Mouse (Mus musculus) hindbrain, embryonic 13.5 days (tissue): ENCODE data around the gene Krt8. TPM values are rescaled to one million over a fixed set of nuclear protein-coding genes. Genes with fewer than 3 reads are reported as not detected.

Experiments
- ATAC-seq: fragments of 200-750 bp; cut with Nextera tagmentation; 2 replicates; pipeline ENCODE4 v1.8.0; 2017; ENCODE audit warnings: moderate TSS enrichment; ENCODE audit not compliant: low FRiP score
- H3K27ac ChIP-seq: fragments of 300-500 bp; sonication (generic); 2 replicates; pipeline ENCODE4 v1.5.1; 2015; ENCODE audit warnings: inconsistent platforms, mild to moderate bottlenecking, moderate library complexity
- H3K27me3 ChIP-seq: fragments of 300-500 bp; sonication (generic); 2 replicates; pipeline ENCODE4 v1.6.1; 2015; ENCODE audit warnings: mild to moderate bottlenecking, inconsistent platforms
- H3K36me3 ChIP-seq: fragments of 300-500 bp; sonication (generic); 2 replicates; pipeline ENCODE4 v1.6.1; 2015; ENCODE audit warnings: mild to moderate bottlenecking, inconsistent platforms
- H3K4me1 ChIP-seq: fragments of 300-500 bp; sonication (generic); replicated peaks from 2 replicates; pipeline ENCODE4 v1.6.1; 2015; ENCODE audit warnings: inconsistent platforms
- H3K4me2 ChIP-seq: fragments of 300-500 bp; sonication (generic); 2 replicates; pipeline ENCODE4 v1.6.1; 2015; ENCODE audit warnings: inconsistent platforms, mild to moderate bottlenecking, moderate library complexity
- H3K4me3 ChIP-seq: fragments of 300-500 bp; sonication (generic); 2 replicates; pipeline ENCODE4 v1.5.1; 2015; ENCODE audit warnings: mild to moderate bottlenecking, inconsistent platforms
- H3K9ac ChIP-seq: fragments of 300-500 bp; sonication (generic); 2 replicates; pipeline ENCODE4 v1.6.1; 2015; ENCODE audit warnings: mild to moderate bottlenecking, inconsistent platforms
- H3K9me3 ChIP-seq: fragments of 300-500 bp; sonication (generic); 2 replicates; pipeline ENCODE4 v1.6.1; 2016; ENCODE audit warnings: inconsistent platforms
- WGBS: fragments of 180-500 bp; shearing (Covaris S2); methylation state at CpG from one replicate; pipeline ENCODE4 v1.1.7; 2015; 5-methylcytosine and 5-hydroxymethylcytosine counted together
- polyA plus RNA-seq: library from polyadenylated mRNA; unstranded; fragments of >200 nt; fragmentation: Nextera tagmentation; extraction: Ambion mirVana; gene quantifications from 2 replicates; pipeline ENCODE4 v1.2.1, GENCODE M21; 2015

Krt8 gene
- polyA plus RNA-seq, 1 experiment from 2014 or later, result 6.2 TPM

GRCm38 (mm10) chr15:102023888-102024287 is 19.6 kb upstream of the Krt8 start:
- ATAC-seq, result no peak
- no peaks in the 10 kb centered on the region for H3K9me3 ChIP-seq
- 75% methylated on average over 8 of the region's 8 CpGs for WGBS
- H3K4me2 ChIP-seq, result no peak overlapping the region
- no peak overlapping the region for H3K4me3 ChIP-seq
- H3K4me1 ChIP-seq, result peaks cover 26% of the 10 kb centered on the region
- no peak overlapping the region for H3K9ac ChIP-seq
- H3K27ac ChIP-seq, result no peak overlapping the region
- H3K27me3 ChIP-seq, result peaks cover 55% of the 10 kb centered on the region
- no peaks in the 10 kb centered on the region for H3K36me3 ChIP-seq

GRCm38 (mm10) chr15:102022481-102022880 is 18.2 kb upstream of the Krt8 start:
- H3K4me2 ChIP-seq, result no peak overlapping the region
- H3K4me3 ChIP-seq, result no peak overlapping the region
- WGBS, result 24% methylated on average over 8 of the region's 8 CpGs
- H3K9me3 ChIP-seq, result no peaks in the 10 kb centered on the region
- H3K27me3 ChIP-seq, result peaks cover 41% of the 10 kb centered on the region
- no peak overlapping the region for H3K9ac ChIP-seq
- no peaks in the 10 kb centered on the region for H3K36me3 ChIP-seq
- no peak for ATAC-seq
- peaks cover 18% of the 10 kb centered on the region for H3K4me1 ChIP-seq
- no peak overlapping the region for H3K27ac ChIP-seq

- H3K4me3 ChIP-seq, result no peak overlapping the region
- H3K27ac ChIP-seq, result no peak overlapping the region
- no peak for ATAC-seq
- H3K36me3 ChIP-seq, result no peaks in the 10 kb centered on the region
- no peaks in the 10 kb centered on the region for H3K9me3 ChIP-seq
- no peak overlapping the region for H3K4me2 ChIP-seq
- H3K9ac ChIP-seq, result no peak overlapping the region
- 34% methylated on average over 7 of the region's 7 CpGs for WGBS
- peaks cover 12% of the 10 kb centered on the region for H3K4me1 ChIP-seq
- no peaks in the 10 kb centered on the region for H3K27me3 ChIP-seq
Observed at GRCm38 (mm10) chr15:102017918-102018463, 13.7 kb upstream of the Krt8 start.

- Histone ChIP-seq H3K9me3 (no peaks in the 10 kb centered on the region), H3K27ac (no peak overlapping the region), H3K4me1 (peaks cover 9% of the 10 kb centered on the region), H3K27me3 (no peaks in the 10 kb centered on the region), H3K36me3 (no peaks in the 10 kb centered on the region), H3K4me2 (no peak overlapping the region), H3K9ac (no peak overlapping the region), H3K4me3 (no peak overlapping the region)
- 20% methylated on average over 7 of the region's 7 CpGs for WGBS
- no peak for ATAC-seq
Observed at GRCm38 (mm10) chr15:102016787-102017186, 12.5 kb upstream of the Krt8 start.

GRCm38 (mm10) chr15:102016096-102016495 is 11.8 kb upstream of the Krt8 start:
- H3K9ac ChIP-seq, result no peak overlapping the region
- no peak overlapping the region for H3K27ac ChIP-seq
- no peak overlapping the region for H3K4me2 ChIP-seq
- no peaks in the 10 kb centered on the region for H3K27me3 ChIP-seq
- WGBS, result 43% methylated on average over 3 of the region's 3 CpGs
- H3K9me3 ChIP-seq, result no peaks in the 10 kb centered on the region
- no peaks in the 10 kb centered on the region for H3K36me3 ChIP-seq
- no peak for ATAC-seq
- peaks cover 9% of the 10 kb centered on the region for H3K4me1 ChIP-seq
- no peak overlapping the region for H3K4me3 ChIP-seq

GRCm38 (mm10) chr15:102014848-102015247 is 10.6 kb upstream of the Krt8 start:
- no peak overlapping the region for H3K4me2 ChIP-seq

GRCm38 (mm10) chr15:102013651-102014050 is 9.4 kb upstream of the Krt8 start:
- no peak overlapping the region for H3K27ac ChIP-seq
- 55% methylated on average over 3 of the region's 3 CpGs for WGBS
- H3K27me3 ChIP-seq, result no peaks in the 10 kb centered on the region; the same call in 1 of the 2 replicates
- no peak overlapping the region for H3K9ac ChIP-seq
- no peak overlapping the region for H3K4me3 ChIP-seq
- no peak overlapping the region for H3K4me2 ChIP-seq
- ATAC-seq, result no peak
- H3K36me3 ChIP-seq, result no peaks in the 10 kb centered on the region
- H3K9me3 ChIP-seq, result no peaks in the 10 kb centered on the region
- peaks cover 17% of the 10 kb centered on the region for H3K4me1 ChIP-seq

More at GRCm38 (mm10) chr15:102014848-102015247, 10.6 kb upstream of the Krt8 start:
- 71% methylated on average over 2 of the region's 4 CpGs for WGBS
- no peaks in the 10 kb centered on the region for H3K36me3 ChIP-seq
- ATAC-seq, result no peak
- no peak overlapping the region for H3K27ac ChIP-seq
- H3K9me3 ChIP-seq, result no peaks in the 10 kb centered on the region
- H3K27me3 ChIP-seq, result no peaks in the 10 kb centered on the region
- H3K4me1 ChIP-seq, result peaks cover 14% of the 10 kb centered on the region
- H3K9ac ChIP-seq, result no peak overlapping the region
- no peak overlapping the region for H3K4me3 ChIP-seq

GRCm38 (mm10) chr15:102012260-102012765 is 8.0 kb upstream of the Krt8 start:
- Histone ChIP-seq H3K36me3 (no peaks in the 10 kb centered on the region), H3K9ac (no peak overlapping the region), H3K4me2 (no peak overlapping the region), H3K27ac (no peak overlapping the region), H3K27me3 (peaks cover 1% of the 10 kb centered on the region; the same call in 1 of the 2 replicates), H3K4me1 (peaks cover 29% of the 10 kb centered on the region), H3K4me3 (no peak overlapping the region), H3K9me3 (no peaks in the 10 kb centered on the region)
- ATAC-seq, result no peak
- WGBS, result 54% methylated on average over 4 of the region's 4 CpGs

- Histone ChIP-seq H3K27me3 (peaks cover 9% of the 10 kb centered on the region), H3K9ac (no peak overlapping the region), H3K4me2 (no peak overlapping the region), H3K36me3 (no peaks in the 10 kb centered on the region), H3K27ac (no peak overlapping the region), H3K9me3 (no peaks in the 10 kb centered on the region), H3K4me1 (peaks cover 37% of the 10 kb centered on the region), H3K4me3 (no peak overlapping the region)
- WGBS, result 71% methylated on average over 3 of the region's 3 CpGs
- no peak for ATAC-seq
Observed at GRCm38 (mm10) chr15:102010569-102011245, 6.4 kb upstream of the Krt8 start.

GRCm38 (mm10) chr15:102007097-102008069 is 3.1 kb upstream of the Krt8 start:
- Histone ChIP-seq H3K27me3 (peaks cover 41% of the 10 kb centered on the region), H3K4me1 (peaks cover 49% of the 10 kb centered on the region), H3K27ac (peak overlapping the region; percentile 63), H3K9me3 (no peaks in the 10 kb centered on the region), H3K4me2 (no peak overlapping the region), H3K36me3 (no peaks in the 10 kb centered on the region), H3K4me3 (no peak overlapping the region), H3K9ac (no peak overlapping the region)
- 43% methylated on average over 12 of the region's 12 CpGs for WGBS
- ATAC-seq, result peak; percentile 57

- WGBS, result 34% methylated on average over 11 of the region's 11 CpGs
- Histone ChIP-seq H3K9ac (no peak overlapping the region), H3K4me3 (no peak overlapping the region), H3K4me2 (no peak overlapping the region), H3K4me1 (peaks cover 49% of the 10 kb centered on the region), H3K27ac (no peak overlapping the region), H3K9me3 (no peaks in the 10 kb centered on the region), H3K36me3 (no peaks in the 10 kb centered on the region), H3K27me3 (peaks cover 50% of the 10 kb centered on the region)
- ATAC-seq, result no peak
Observed at GRCm38 (mm10) chr15:102006317-102006716, 2.0 kb upstream of the Krt8 start.

- no peaks in the 10 kb centered on the region for H3K9me3 ChIP-seq
- ATAC-seq, result no peak
- no peaks in the 10 kb centered on the region for H3K36me3 ChIP-seq
- H3K4me1 ChIP-seq, result peaks cover 45% of the 10 kb centered on the region
- WGBS, result 27% methylated on average over 4 of the region's 4 CpGs
- no peak overlapping the region for H3K27ac ChIP-seq
- no peak overlapping the region for H3K9ac ChIP-seq
- H3K27me3 ChIP-seq, result peaks cover 60% of the 10 kb centered on the region
- no peak overlapping the region for H3K4me2 ChIP-seq
- no peak overlapping the region for H3K4me3 ChIP-seq
Observed at GRCm38 (mm10) chr15:102005290-102005689, 1.0 kb upstream of the Krt8 start.
